Mouse (Mus musculus) kidney, embryonic 15.5 days (tissue): Measurements from ENCODE around the gene Cep170b. TPM values are rescaled to one million over a fixed set of nuclear protein-coding genes. Genes with fewer than 3 reads are reported as not detected.
A peak's percentile ranks its signal among the peaks of the same experiment; 100 is the strongest.

Experiments
- ATAC-seq: fragments of 200-750 bp; cut with Nextera tagmentation; replicated peaks from 2 replicates; pipeline ENCODE4 v1.8.0; 2017; ENCODE audit warnings: moderate TSS enrichment; ENCODE audit not compliant: low FRiP score
- H3K27ac ChIP-seq: fragments of 300-500 bp; sonication (generic); 2 replicates; pipeline ENCODE4 v1.5.1; 2015; ENCODE audit warnings: mild to moderate bottlenecking, inconsistent platforms
- H3K27me3 ChIP-seq: fragments of 300-500 bp; sonication (generic); 2 replicates; pipeline ENCODE4 v1.6.1; 2015; ENCODE audit warnings: inconsistent platforms
- H3K36me3 ChIP-seq: fragments of 300-500 bp; sonication (generic); 2 replicates; pipeline ENCODE4 v1.6.1; 2015; ENCODE audit warnings: inconsistent platforms
- H3K4me1 ChIP-seq: fragments of 300-500 bp; sonication (generic); 2 replicates; pipeline ENCODE4 v1.6.1; 2015; ENCODE audit warnings: inconsistent platforms
- H3K4me2 ChIP-seq: fragments of 300-500 bp; sonication (generic); 2 replicates; pipeline ENCODE4 v1.6.1; 2015; ENCODE audit warnings: moderate library complexity, mild to moderate bottlenecking, inconsistent platforms
- H3K4me3 ChIP-seq: fragments of 300-500 bp; sonication (generic); replicated peaks from 2 replicates; pipeline ENCODE4 v1.5.1; 2015; ENCODE audit warnings: mild to moderate bottlenecking, inconsistent platforms
- H3K9ac ChIP-seq: fragments of 300-500 bp; sonication (generic); 2 replicates; pipeline ENCODE4 v1.6.1; 2015; ENCODE audit warnings: mild to moderate bottlenecking, inconsistent platforms
- H3K9me3 ChIP-seq: fragments of 300-500 bp; sonication (generic); replicated peaks from 2 replicates; pipeline ENCODE4 v1.6.1; 2016; ENCODE audit warnings: inconsistent platforms
- WGBS: fragments of 180-500 bp; shearing (Covaris S2); methylation state at CpG from one replicate; pipeline ENCODE4 v1.1.7; 2015; ENCODE audit warnings: mixed read lengths; 5-methylcytosine and 5-hydroxymethylcytosine counted together
- polyA plus RNA-seq: library from polyadenylated mRNA; unstranded; fragments of >200 nt; fragmentation: Nextera tagmentation; extraction: Ambion mirVana; gene quantifications from 2 replicates; pipeline ENCODE4 v1.2.1, GENCODE M21; 2015

The Cep170b gene
- 15.8 and 16.6 TPM in 2 replicates for polyA plus RNA-seq

DNA sequence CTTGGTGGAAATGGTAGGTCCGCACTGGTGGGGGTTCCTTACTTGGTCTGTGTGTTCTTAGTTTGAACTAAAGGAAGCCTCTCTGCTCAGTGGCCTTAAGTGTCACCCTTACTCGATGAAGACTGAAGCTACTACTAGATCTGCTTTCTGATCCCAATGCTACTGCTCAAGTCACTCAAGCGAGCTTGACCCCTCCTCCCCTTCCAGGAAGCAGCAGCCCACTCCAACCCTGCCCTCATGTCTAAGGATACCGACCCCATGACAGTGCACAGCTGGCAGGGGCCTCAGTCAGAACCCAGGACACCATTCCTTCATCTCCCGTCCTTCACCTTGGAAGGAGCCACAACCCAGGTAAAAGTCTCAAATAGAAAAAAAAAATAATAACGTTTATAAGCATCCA lies at the start of gene Cep170b:
Gene Cep170b, plus strand, starts transcription at position 240 of the 400 bp plus-strand sequence.
- H3K9ac ChIP-seq = peak within 1 kb of the TSS; percentile 68
- ATAC-seq = no peak
- peak within 1 kb of the TSS; percentile 89 for H3K4me2 ChIP-seq
- H3K36me3 ChIP-seq = peaks cover 13% of the 10 kb centered on the region
- peaks cover 53% of the 10 kb centered on the region for H3K4me1 ChIP-seq
- peak within 1 kb of the TSS; percentile 97 for H3K27ac ChIP-seq
- no peaks in the 10 kb centered on the region for H3K9me3 ChIP-seq
- peaks cover 12% of the 10 kb centered on the region for H3K27me3 ChIP-seq
- H3K4me3 ChIP-seq = peak within 1 kb of the TSS; percentile 69
- 45% methylated on average over 6 of the region's 6 CpGs for WGBS

DNA sequence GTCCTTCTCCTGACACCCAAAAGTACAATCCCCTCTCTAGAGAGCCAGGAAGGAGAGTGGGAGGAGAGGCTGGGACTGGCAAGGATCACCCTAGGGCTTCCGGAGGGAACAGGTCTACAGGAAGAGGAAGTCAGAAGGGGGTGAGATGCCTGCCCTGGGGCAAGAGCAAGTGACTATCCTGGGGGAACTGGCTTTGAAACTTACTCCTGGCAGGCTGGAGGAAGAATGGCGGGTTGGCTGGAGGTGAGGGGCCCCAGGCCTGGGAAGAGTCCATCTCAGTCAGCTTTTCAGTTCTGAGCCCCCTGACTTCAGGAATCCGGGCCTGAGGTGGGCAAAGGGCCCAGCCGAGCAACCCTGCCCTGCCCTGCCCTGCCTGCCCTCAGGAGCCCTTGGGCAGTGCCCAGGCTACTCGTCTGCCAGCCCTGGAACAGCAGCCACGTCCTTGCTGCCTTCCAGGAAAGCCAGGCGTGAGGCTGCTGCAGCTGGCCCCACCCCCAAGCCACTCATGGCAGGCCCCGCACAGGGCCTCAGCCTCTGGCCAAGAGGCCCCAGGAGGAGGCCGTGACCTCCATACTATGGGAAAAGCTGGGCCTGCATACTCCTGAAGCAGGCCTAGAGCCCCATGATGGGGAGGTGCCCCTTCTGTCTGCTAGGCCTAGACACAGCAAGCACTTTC lies 49.4 kb upstream of the Cep170b start:
- H3K27ac ChIP-seq = peak overlapping the region; percentile 23
- ATAC-seq = no peak
- 32% methylated on average over 9 of the region's 9 CpGs for WGBS

DNA sequence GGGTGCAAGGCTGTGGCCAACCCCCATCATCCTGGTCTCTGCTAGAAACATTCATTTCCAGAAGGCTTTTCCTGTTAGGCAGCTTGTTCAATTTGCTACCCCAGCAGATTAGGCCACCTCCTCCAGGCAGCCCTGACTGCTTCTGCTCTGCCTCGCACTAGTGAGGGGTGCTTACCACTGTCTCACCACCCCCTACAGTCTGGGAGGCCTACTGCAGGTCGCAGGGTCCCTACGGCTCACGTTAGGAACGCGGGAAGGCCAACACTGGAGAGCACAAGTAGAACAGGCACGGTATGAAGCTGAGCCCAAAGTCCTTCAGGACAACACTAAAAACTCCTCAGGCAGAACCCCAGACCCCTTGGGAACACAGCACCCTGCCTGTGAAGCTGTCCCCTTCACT lies 48.4 kb upstream of the Cep170b start:
- Histone ChIP-seq H3K27ac (0 out of 2 replicates have a peak overlapping the region, but pooled peaks have one; percentile 23), H3K36me3 (peaks cover 43% of the 10 kb centered on the region), H3K9ac (0 out of 2 replicates have a peak overlapping the region, but pooled peaks have one; percentile 22), H3K4me1 (peaks cover 81% of the 10 kb centered on the region), H3K27me3 (no peaks in the 10 kb centered on the region), H3K4me2 (peak overlapping the region; percentile 89), H3K9me3 (no peaks in the 10 kb centered on the region), H3K4me3 (peak overlapping the region; percentile 98)
- ATAC-seq = no peak
- WGBS = 78% methylated on average over 7 of the region's 7 CpGs

More for the DNA sequence above, 49.4 kb upstream of the Cep170b start:
- Histone ChIP-seq H3K9me3 (no peaks in the 10 kb centered on the region), H3K4me3 (peak overlapping the region; percentile 98; the same call in 1 of the 2 replicates), H3K4me1 (peaks cover 90% of the 10 kb centered on the region), H3K9ac (peak overlapping the region; percentile 22; the same call in 1 of the 2 replicates), H3K4me2 (peak overlapping the region; percentile 89), H3K36me3 (peaks cover 53% of the 10 kb centered on the region), H3K27me3 (no peaks in the 10 kb centered on the region)

DNA sequence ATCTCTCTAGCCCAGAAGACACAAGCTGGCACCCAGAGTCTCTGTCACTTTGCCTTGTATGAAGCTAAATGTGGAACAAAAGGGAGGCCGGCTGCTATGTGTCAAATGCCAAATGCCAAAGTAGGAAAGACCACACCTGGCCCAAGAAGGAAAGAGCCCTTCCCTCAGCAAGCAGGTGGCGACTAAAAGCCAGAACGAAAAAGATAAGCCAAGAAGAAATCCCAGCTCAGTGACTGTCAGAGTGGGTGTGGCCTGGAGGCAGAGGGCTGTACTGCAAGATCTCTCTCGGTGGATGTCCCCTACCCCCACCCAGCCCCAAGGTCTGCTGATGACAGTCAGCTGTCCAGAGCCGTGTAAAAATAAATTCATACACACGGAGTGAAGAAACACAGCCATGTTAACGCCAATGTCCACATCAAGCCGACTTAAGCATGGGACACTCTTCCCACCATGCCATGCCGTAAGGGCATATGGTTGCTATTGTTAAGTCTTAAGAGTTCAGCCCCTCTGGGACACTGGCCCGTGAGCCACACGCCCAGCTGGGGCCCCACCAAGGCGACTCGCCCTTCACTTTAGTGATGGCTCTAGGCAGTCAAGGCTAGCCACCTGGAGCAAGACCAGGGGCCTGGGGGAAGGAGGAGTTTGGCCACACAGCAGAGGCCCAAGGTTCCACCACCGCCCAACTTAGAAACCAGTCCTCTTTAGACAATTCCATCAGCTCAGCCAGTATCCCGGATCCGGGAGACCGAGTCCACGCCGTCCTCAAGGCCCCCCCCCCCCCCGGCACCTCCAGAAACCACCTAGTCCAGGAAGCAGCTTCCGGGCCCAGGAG lies 47.3 kb upstream of the Cep170b start:
- no peak for ATAC-seq
- Histone ChIP-seq H3K27ac (peak overlapping the region; percentile 98), H3K9ac (peak overlapping the region; percentile 99), H3K9me3 (no peaks in the 10 kb centered on the region), H3K4me2 (peak overlapping the region; percentile 89), H3K4me3 (peak overlapping the region; percentile 98), H3K4me1 (peaks cover 81% of the 10 kb centered on the region), H3K36me3 (peaks cover 32% of the 10 kb centered on the region), H3K27me3 (peaks cover 4% of the 10 kb centered on the region; the same call in 1 of the 2 replicates)
- WGBS = 3% methylated on average over 21 of the region's 21 CpGs

DNA sequence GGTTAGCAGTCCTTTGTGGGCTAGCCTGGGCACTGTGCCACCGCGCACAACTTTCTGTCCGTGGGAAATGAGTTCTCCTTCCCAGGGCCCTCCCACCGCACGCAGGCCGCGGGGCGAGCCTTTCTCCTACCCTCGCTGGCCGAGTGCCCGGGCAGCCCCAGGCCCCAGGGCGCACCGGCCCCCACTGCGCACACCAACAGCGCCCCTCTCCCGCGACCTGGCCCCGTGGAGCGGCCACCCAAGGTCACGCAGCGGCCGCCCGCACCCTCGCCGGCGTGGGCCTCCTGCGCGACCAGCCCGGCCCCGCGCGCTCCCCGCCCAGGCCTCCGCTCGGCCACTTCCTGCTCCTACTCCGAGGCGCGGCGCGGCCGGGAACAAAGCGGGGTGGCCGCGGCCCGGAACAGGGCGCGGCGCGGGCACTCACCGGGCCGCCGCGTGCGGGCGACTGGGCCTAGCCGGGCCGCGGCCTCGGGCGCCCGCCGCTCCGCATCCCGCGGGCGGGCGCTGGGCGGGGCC lies 46.6 kb upstream of the Cep170b start:
- Histone ChIP-seq H3K27me3 (peaks cover 4% of the 10 kb centered on the region; the same call in 1 of the 2 replicates), H3K4me1 (peaks cover 81% of the 10 kb centered on the region), H3K36me3 (peaks cover 26% of the 10 kb centered on the region), H3K9ac (peak overlapping the region; percentile 99), H3K4me3 (peak overlapping the region; percentile 98), H3K4me2 (peak overlapping the region; percentile 89), H3K27ac (peak overlapping the region; percentile 98), H3K9me3 (no peaks in the 10 kb centered on the region)
- peak; percentile 7; the same call in 1 of the 2 replicates for ATAC-seq
- under 1% methylated on average over 40 of the region's 68 CpGs for WGBS

DNA sequence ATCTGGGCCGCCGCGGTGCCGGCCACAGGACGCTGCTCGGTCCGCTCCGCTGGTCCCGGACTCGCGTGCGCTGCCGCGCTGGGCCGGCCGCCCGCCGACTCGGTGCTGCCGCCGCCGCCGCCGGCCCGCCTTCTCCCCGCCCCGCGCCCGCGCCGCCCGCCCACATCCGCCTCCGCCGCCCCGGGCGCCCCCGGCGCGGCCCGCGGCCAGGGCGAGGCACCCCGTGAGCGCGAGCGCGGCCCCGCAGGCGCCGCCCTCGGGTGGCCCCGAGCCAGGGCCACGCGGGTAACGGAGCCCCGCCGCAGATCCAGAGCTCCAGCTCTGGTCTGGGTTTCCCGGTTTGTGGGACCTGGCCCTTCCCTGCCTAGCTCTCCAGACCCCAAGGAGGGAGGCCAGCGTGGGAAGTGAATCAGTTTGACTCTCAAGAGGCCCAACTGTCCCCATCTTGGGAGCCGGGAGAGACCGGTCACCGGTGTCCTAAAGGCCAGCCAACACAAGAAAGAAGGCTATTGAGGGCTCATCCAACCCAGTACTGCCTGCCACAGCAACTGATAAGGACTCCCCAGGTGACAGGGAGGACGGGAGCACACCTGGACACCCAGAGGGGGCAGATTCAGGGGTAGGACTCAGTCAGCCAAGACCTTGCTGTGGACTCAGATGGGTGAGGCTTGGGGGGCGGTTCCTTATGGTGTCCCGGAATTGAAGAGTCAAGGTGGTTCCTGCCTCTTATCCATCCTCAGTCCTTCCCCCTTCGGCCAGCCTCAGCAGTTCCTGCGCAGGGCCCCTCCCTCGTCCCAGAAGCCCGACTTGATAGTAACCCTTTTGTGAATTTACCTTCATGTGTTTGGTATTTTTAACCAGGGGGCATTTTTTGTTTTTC lies 45.9 kb upstream of the Cep170b start, which contains the start of gene Akt1:
Gene Akt1, minus strand, starts transcription at position 753 of the 880 bp plus-strand sequence.
- peak within 1 kb of the TSS; percentile 89 for H3K4me2 ChIP-seq
- no peaks in the 10 kb centered on the region for H3K9me3 ChIP-seq
- WGBS = under 1% methylated on average over 46 of the region's 70 CpGs
- peak within 1 kb of the TSS; percentile 98 for H3K27ac ChIP-seq
- peaks cover 80% of the 10 kb centered on the region for H3K4me1 ChIP-seq
- peak within 1 kb of the TSS; percentile 98 for H3K4me3 ChIP-seq
- H3K36me3 ChIP-seq = peaks cover 18% of the 10 kb centered on the region
- peak; percentile 31 for ATAC-seq
- H3K27me3 ChIP-seq = peaks cover 7% of the 10 kb centered on the region
- peak within 1 kb of the TSS; percentile 99 for H3K9ac ChIP-seq

DNA sequence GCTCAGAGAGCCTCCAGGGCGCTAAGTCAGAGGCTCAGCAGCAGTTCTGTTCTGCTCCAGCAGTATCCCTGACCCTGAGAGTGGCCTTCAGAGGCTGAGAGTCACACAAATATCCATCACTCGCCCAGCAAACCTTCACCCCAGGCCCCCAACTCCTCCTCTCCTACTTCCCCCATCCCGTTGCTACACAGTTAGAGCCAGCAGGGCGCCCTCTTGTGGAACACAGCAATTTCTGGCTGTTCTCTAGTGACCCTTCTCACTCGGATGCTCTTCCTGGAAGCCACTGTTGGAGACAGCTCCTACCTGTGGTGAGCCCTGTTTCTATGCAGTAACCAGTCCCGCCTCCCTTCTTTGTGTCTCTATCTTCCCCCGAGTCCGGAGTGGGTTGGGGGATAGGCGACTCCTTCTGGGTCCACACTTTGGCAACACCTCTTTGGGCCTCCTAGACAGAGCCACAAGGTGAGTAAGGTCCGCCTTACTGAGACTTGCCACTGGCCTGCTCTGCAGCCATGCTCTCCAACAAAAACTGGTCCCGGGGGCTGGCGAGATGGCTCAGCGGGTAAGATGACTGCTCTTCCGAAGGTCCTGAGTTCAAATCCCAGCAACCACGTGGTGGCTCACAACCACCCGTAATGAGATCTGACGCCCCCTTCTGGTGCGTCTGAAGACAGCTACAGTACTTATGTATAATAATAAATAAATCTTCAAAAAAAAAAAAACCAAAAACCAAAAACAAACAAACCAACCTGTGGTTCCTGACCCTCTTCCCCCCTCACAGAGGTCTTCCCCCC lies 44.8 kb upstream of the Cep170b start:
- Histone ChIP-seq H3K27me3 (peaks cover 18% of the 10 kb centered on the region), H3K36me3 (peaks cover 8% of the 10 kb centered on the region), H3K9me3 (no peaks in the 10 kb centered on the region), H3K4me3 (peak overlapping the region; percentile 98), H3K4me2 (peak overlapping the region; percentile 89), H3K4me1 (peaks cover 75% of the 10 kb centered on the region), H3K27ac (peak overlapping the region; percentile 98), H3K9ac (peak overlapping the region; percentile 99; the same call in 1 of the 2 replicates)
- WGBS = 19% methylated on average over 18 of the region's 18 CpGs
- peak; percentile 26 for ATAC-seq

DNA sequence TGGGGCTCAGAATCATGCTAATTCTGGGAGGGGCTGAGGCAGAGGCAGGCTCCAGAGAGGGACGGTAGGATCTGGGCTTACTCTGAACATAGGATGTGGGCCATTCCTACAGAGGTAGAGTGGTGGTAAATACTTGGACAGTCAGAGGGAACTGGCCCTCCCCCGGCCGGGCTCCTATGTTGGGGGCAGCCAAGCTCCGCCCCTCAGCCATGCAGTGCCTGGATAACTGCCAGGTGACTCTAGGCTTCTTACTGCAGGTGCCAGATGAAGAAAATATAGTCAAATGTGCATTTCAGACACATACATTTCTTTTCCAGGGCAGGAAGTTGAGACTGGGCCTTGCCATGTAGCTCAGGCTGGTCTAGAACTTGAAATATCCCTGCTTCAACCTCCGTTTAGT lies 43.2 kb upstream of the Cep170b start:
- Histone ChIP-seq H3K4me2 (no peak overlapping the region), H3K9ac (no peak overlapping the region), H3K4me1 (peaks cover 59% of the 10 kb centered on the region), H3K36me3 (no peaks in the 10 kb centered on the region), H3K9me3 (no peaks in the 10 kb centered on the region), H3K4me3 (no peak overlapping the region), H3K27me3 (peaks cover 31% of the 10 kb centered on the region), H3K27ac (no peak overlapping the region)
- ATAC-seq = no peak
- WGBS = 58% methylated on average over 5 of the region's 5 CpGs

DNA sequence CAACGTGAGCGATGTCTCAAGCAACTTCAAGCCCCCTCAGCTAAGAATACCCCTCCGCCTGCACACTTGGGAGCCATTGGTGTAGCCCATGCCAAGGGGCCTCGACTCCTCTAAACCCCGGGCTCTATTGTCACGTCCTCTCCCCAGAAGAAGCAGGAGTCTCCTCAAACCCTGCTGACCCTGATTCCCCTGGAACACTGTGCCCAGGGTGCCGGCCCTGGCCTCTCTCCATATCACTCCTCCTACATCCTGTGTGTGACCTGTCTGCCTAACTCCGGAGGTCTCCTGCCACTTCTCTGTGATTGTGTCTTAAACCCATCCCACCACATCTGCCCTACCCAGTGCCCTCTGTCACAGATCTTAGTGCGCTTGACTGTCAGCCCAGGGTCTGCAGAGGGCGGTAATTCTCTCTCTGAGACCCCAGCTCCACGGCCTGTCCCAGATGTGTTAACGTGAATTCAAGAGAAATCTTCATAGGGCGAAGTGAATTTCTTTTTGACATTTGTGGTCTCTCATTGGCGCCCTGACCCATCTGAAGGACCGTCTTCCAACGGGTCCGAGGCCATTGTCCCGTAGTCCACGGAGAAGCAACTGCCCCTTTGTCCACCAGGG lies 42.2 kb upstream of the Cep170b start:
- peak overlapping the region; percentile 62 for H3K9ac ChIP-seq
- WGBS = 14% methylated on average over 19 of the region's 19 CpGs
- peak; percentile 4; the same call in 1 of the 2 replicates for ATAC-seq
- peak overlapping the region; percentile 96 for H3K4me2 ChIP-seq
- H3K9me3 ChIP-seq = no peaks in the 10 kb centered on the region
- peaks cover 31% of the 10 kb centered on the region for H3K27me3 ChIP-seq
- no peaks in the 10 kb centered on the region for H3K36me3 ChIP-seq
- peak overlapping the region; percentile 71 for H3K4me3 ChIP-seq
- peaks cover 49% of the 10 kb centered on the region for H3K4me1 ChIP-seq
- H3K27ac ChIP-seq = peak overlapping the region; percentile 66

DNA sequence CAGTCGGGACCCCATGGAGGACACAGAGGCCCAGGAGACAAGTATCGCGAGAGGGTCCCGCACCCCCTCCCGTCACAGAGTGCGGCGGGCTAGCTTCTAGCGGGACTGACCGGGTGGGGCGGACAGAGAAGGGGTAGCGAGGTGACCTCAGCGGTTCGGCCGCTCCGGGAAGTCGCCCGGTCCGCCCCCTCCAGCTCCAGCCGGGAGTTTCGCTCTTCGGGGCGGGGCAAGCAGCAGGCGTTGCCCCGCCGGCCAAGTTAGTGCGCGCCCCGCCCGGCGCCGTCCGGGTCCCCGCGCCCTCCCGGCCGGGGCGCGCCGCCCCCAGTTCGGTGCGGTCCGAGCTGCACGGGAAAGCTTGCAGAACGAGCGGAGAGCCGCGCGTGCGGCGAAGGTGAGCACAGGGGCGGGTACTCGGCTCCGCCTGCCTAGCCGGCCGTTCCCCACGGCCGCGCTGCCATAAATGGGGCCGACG lies 41.7 kb upstream of the Cep170b start, which contains the start of gene Zbtb42:
Gene Zbtb42, plus strand, starts transcription at position 274 of the 472 bp plus-strand sequence.
- ATAC-seq = peak; percentile 33
- under 1% methylated on average over 60 of the region's 60 CpGs for WGBS
- Histone ChIP-seq H3K27ac (peak within 1 kb of the TSS; percentile 66), H3K4me1 (peaks cover 47% of the 10 kb centered on the region), H3K4me2 (peak within 1 kb of the TSS; percentile 96), H3K27me3 (peaks cover 31% of the 10 kb centered on the region), H3K9ac (peak within 1 kb of the TSS; percentile 62), H3K9me3 (no peaks in the 10 kb centered on the region), H3K4me3 (peak within 1 kb of the TSS; percentile 71), H3K36me3 (no peaks in the 10 kb centered on the region)
